Mouse (Mus musculus) thymus, postnatal 4 days (tissue): ENCODE measurements around the gene Kcnj6.

Source experiments
- DNase-seq: peaks from one replicate; pipeline ENCODE4 v3.0.0; 2021

The Kcnj6 gene

DNA sequence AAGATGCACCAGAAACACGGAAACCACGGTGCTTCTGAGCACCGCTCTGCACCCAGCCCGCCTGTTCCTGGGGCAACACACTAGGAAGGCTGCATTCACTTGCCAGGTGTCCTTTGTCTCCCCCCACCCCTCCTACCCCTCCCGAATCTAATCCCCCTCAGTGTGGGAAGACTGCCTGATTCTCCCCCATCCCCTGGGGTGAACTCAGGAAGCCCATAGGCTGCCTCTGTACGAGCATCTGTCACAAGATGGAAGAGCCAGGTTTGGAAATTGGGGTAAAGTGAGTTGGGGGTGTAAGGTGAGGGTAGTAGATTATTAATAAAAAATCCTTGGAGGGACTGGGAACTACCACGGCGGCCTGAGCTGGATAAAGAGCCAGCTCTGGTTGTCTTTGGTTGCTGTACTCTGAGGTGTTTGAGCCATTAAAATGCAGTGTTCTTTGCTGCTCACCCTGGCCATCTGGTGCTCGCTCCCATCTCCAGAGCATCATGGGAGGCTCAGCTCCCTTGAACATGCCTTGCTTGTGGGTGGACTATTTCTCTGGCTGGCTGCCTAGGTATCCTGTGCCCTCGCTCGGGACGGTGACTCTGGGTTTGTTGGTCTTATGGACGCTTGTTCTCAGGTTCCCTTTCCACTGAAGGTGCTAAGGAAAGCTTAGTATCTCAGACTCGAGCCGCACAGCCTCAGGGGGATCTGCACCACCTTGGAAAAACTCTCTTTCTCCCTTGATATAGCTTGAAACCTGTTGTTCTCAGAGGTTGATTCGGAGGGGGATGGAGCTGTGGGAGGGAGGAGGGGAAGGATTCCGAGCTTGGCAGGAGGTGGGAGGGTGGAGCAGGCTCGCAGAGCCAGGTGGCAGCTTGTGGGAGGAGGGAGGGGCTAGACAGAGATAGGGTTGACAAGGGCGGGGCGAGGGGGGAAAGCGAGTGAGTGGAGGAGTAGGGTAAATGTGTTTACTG is 65.9 kb downstream of the Kcnj6 start:
- DNase-seq, result peak; percentile 15

DNA sequence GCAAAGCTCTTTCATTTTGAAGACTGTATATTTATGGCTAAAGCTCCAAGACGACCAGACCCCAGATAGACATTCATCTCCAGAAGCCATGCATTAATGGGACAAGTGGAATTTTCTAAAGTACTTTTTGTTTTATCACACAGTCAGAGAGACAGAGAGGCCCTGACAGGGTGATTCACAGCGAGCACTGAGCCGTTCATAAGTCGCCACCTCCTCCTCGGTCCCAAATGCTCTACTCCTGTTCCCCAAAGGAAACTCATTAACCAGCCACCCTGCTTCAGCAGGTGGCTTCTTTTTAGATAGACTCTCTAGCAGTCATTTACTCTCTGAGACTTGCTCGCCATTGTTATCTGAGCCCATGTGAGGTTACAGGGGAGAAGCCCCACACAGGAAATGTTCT is 72.1 kb downstream of the Kcnj6 start:
- no peak for DNase-seq

DNA sequence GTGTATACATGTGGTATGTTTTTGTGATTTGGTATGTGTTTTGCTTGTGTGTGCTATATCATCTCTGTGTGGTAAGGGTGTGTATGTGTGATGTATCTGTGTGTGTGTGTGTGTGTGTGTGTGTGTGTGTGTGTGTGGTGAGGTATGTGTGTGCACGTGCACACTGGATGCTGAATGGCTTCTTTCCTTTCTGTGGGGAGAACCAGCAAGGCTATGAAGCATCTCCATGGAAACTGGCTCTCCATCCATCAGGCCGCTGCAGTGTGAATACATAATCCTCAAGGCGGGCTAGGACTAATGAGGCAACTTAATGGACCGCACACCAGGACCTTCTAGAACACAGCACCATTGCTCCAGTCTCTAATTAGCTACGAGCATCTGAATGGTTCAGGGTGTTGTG is 78.3 kb downstream of the Kcnj6 start:
- DNase-seq, result no peak

DNA sequence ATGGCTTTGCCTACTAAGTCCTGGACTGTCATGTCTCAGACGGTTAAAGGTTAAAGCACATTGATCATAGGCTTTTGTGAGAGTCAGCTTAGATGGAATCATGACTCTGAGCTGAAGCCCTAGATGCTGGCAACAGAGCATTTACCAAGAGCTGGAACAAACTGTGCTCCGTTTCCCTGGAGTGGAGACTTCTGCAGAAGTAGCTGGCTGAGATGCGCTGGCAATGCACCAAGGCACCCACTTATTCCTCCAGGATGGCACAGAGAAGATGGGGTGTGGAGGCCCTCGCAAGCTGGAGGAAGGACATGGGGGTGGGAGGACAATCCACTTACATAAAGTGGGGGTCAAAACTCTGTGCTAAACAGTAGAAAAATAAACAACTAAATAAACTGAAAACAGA is 91.5 kb downstream of the Kcnj6 start:
- DNase-seq, result no peak

DNA sequence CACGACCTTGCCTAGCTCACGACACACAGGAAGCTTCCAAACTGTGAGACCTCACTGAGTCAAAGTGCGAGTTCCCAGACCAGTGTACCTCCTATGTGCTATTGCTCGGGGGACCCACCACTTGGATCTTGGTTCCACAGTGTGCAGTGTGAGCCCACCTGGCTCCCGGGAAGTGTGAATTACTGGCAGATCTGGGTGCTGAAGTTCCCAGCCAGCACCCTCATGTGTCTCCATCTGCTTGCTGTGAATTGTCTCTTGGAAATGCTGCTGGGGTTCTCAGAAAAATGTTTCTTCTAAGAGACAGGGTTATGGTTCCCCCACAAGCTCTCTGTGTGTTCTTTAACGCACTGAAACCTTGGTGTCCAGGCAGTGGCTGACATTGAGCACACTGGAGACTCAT is 98.7 kb downstream of the Kcnj6 start:
- no peak for DNase-seq

DNA sequence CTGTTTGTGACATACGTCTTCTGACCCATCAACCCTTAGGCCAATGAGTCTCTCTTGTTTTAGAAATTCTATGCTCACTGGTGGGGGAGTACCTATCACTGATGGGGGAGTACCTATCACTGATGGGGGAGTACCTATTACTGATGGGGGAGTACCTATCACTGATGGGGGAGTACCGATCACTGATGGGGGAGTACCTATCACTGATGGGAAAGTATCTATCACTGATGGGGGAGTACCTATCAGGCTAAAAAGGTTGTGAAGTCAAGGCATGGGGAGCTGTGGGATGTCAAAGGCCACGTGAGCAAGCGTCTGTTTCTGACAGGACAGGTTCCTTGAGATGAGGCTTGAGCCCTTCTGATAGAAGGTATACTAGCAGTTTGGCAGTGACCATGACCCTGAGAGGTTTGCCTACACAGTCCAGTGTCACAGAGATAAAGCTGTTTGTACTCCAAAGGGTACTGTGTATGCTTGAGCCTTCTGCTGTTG is 105.3 kb downstream of the Kcnj6 start:
- no peak for DNase-seq

DNA sequence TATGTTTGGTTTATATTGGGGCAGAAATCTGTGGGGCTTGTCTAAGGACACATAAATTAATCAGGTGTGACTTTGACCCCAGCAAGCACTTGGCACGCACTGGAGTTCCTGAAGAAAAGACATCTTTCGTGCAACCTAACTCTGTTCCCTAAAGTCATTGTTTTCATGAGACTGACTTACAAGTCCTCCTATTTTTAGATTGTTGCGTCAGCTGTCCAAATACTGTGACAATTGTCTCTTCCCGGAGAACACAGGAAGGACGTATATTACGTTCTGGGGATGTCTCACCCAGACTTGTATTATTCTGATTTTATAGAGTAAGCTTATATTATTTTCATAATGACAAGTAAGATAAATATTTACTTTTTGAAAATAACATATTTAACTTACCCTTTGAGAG is 106.9 kb downstream of the Kcnj6 start:
- DNase-seq, result no peak

DNA sequence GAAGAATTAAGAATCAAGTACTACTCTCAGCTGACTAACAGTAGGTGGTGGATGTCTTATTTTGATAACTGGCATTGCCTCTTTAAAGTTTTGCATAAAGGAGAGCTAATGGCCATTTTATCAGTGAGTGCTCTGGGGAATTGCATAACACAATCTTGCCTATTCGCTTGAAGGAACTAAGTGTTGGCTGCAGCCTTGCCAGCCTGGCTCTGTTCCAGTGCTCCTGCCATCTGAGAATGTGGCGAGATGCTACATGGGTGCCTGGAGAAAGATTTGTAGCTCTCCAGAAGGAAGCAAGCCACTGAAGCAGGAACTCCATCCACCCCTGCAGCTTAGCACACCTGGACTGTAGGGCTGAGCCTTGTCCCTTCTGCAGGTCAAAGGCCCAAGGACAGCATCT is 107.4 kb downstream of the Kcnj6 start:
- no peak for DNase-seq

DNA sequence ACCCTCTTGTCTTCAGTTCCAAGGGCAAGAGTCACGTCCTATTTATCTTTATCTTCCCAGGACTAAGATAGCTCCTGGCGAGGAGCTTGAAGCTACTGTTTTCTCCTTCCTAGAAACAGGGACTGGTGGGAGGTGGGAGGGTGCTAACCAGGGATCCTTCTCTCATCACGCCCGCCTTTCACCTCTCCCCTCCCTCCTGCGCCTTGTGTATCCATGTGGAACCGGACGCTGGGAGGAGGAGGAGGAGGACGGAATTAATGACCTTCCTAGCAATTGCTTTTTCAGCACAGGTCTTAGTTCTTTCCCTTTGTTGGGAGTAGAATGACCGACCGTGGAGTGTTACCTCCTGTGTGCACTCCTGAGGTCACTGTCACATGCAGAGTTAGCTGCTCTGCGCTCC is 108.9 kb downstream of the Kcnj6 start:
- DNase-seq, result no peak

DNA sequence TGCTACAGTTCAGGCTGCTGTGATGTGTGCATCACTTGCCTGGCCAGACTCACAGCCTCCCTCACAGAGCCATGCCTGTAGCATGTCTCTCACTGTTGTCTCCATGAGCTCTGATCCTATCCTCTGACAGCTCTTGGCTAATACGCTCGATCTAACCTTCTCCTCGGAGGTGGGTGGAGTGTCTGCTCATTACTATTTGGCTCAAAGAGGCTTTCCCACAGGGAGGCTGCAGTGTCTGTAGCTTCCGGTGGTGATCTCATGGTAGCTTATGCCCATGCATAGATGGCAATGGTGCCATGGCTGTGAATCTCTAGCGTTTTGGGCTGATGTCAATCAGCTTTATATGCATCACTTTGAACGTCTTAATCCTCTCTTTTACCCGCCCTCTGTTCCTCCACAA is 111.1 kb downstream of the Kcnj6 start:
- no peak for DNase-seq

DNA sequence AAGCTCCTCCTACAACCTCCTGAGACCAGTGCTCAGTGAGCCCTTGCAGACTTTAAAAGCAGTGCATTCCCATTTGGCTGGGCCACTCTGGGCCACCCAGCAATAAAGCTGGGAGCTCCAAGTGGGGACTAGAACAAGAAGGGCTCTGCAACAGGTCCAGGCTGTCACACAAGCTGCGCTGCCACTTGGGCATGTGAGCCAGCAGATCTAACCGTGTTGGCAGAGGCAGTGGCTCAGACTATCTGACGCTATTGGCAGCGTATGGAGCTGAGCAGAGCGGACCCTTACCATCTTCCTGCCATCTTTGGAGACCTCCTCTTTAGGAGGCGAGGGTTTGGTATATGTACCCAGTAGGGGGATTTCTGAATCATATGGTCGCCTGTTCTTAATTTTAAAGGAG is 112.4 kb downstream of the Kcnj6 start:
- no peak for DNase-seq

DNA sequence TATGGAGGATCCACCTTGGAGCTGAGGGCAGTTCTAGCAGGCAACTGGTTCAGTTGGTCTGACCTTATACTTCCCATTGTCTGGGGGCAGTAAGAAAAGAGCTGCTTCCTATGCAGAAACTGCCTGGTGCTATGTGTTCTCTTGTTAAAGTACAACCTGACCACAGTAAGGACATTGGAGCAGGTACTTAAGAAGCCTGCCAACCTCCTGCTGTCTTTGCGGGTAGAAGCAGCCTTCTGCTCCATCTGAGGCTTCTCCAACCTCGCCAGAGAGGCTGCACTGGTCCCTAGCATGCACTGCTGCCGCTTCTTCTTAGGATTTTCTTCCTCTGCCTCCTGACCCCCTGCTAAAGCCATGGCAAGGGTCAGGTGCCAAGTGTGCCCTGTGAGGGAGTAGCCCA is 113.6 kb downstream of the Kcnj6 start:
- no peak for DNase-seq

DNA sequence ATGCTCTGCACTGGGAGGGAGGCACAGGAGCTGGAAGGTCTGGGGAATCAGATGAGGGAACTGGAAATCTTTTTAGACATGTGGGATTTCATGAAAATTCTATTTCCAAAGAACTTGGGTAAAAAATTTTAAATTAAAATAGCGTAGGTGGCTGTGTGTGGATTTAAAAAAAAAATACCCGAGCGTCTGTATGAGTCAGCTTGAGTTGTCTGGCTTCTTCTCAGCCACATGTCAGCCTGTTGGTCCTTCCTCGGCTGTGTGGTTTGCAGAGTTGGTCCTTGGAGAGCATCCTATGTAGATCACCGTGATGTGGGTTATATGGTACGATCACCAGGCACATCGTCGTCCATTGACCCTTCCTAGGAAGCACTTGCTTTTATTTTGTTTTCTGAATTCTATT is 114.3 kb downstream of the Kcnj6 start:
- no peak for DNase-seq

DNA sequence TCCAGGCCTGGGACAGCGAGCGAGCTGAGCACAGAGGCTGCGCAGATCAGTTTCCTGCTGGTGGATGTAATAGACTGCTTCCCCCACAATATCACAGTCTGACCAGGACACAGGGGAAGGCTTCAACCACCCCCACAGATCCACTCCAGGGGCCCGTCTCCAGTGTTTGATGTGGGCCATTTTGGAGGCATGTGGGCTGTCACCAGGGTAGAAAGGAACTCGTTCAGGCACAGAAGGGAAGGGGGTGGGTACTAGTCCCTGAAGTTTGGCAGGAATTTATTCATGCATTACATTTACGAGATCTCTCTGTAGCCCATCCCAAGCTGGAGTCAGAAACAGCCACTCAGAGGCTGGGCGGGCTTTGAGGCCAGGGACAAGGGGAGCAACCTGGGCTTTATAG is 115.4 kb downstream of the Kcnj6 start:
- no peak for DNase-seq

DNA sequence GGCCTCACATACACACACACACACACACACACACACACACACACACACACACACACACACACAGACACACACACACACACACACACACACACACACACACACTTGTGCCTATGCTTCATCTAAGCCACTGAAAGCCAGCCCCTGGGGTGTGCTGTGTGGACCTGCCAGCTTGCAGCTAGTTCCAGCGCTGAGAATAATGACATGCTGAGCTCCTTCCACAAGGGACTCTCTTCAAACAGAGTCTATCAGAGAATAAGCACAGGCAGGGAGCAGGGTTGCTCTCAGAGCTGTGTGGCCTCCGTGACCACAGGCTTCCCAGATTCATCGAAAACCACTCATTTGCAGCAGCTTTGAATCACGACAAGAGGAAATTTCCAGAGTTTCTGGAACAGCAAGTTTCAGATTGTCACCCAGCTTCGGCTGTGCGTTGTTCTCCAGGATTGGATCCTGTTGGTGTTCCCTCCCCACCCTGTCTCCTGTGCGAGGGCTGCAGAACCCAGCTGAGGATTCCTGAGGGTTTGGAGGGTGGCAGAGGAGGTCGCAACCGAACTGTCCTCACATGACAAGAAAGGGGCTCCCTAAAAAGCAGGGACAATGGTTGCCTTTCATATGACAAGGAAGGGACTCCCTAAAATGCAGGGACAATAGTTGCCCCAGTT is 124.8 kb downstream of the Kcnj6 start:
- DNase-seq, result no peak

DNA sequence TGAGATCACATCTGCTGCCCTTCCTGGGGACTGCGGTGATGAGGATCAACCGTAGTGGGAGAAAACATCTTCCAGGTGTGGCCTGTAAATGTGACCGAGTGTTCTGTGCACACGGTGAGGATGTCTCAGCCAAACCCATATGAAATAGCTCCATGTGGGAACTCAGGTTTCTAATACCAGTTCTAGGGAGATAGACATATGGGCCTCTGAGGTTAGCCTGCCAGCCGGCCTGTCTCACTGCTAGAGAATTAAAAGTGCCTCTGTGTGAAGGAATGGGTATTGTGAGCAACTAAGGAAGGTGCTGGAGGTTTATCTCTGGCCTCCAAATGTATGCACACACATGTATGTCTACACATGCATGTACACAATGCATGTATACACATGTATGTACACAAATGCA is 129.1 kb downstream of the Kcnj6 start:
- DNase-seq, result no peak

DNA sequence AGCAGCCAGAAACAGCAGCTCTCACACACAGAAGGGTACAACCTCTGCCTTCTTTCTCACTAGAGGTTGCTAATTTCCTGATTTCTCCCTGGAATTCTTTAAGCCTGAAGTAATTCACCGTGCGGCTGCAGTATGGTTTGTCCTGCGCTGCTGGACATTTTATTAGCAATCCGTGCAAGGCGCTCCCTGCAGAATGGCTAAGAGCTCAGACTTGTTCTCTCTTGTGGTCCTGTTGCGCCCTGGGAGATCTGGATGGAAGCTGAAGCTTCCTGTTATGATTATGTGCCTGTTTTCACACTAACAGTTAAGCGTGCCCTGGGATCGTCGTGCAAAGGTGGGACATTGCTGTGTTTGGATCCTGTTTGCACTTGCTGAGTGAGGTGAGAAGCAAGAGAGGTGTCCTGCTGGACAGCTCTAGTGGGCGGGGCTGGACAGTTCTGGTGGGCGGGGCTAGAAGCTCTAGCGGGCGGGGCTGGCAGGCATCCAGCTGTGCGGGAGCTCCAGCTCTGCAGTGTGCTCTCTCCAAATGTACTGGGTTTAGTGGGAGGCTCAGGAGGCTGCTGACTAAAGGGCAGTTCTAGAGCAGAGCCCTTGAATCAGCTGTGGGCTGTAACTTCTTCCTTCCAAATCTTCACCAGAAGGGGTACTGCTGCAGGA is 131.1 kb downstream of the Kcnj6 start:
- DNase-seq, result peak; percentile 13

DNA sequence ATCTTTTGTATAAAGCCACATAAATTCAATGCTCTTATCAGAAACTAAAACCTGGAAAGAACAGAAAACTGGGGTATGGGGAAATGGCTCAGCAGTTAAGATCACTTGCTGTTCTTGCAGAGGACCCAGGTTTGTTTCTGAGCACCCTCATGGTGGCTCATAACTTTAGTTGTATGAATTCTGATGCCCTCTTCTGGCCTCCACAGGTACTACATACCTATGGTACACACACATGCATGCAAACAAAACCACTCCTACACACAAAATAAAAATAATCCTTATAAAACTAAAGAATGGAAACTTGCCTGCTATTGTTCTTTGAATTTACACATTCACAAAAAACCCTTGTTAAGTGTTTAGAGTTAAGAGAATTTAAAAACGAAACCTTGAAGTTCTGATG is 131.7 kb downstream of the Kcnj6 start:
- DNase-seq, result no peak

DNA sequence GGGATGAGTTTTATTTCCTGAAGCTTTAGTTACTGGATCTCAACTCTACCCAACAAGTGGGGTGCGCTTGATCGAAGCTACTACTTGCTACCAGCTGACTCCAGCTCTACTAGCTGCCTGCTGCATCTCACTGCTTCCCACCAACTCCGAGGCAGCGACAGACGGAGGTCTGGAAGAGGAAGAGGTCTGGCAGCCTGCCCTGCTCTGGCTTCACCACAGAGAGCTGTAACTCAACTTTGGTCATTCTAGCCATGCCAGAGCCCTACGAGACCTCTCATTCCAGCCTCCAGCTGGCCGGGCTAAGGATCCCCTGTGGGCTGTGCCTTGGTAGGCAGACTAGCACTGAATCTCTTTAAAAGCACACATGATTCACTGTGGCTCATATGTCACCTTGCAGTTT is 132.4 kb downstream of the Kcnj6 start:
- no peak for DNase-seq

DNA sequence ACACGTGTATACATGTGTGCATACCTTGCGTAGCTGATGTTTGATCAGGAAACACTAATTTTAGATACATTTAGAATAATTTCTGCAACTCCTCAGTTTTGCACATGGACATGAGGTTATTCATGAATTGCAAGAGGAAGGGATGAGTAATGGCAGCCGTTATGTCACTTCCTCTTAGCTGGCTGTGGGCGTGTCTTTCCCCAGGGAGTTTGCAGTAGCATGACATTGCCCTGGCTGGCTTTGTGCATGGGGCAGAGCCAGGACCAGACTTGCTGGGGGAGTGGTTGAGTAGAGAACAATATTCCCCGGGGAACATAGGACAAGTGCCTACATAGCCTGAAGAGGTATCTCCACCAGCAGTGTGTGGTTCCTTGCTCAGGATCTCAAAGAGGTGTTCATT is 134.0 kb downstream of the Kcnj6 start:
- DNase-seq, result no peak

DNA sequence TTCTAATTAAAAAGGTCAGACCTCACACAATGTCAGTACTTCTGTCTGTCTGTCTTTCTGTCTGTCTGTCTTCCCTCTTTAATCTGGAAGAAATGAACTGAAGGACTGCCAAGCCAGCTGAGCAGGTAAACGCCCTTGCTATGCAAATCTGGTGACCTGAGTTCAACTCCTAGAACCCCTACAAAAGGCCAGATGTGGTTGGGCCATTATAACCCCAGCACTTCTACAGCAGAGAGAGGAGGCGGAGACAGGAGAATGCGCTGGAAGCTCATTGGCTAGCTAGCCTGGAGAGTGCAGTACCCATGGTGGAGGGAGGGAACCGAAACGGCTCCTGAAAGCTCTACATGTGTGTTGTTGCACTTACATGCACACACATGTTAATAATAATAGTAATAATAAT is 141.5 kb downstream of the Kcnj6 start:
- DNase-seq, result no peak

DNA sequence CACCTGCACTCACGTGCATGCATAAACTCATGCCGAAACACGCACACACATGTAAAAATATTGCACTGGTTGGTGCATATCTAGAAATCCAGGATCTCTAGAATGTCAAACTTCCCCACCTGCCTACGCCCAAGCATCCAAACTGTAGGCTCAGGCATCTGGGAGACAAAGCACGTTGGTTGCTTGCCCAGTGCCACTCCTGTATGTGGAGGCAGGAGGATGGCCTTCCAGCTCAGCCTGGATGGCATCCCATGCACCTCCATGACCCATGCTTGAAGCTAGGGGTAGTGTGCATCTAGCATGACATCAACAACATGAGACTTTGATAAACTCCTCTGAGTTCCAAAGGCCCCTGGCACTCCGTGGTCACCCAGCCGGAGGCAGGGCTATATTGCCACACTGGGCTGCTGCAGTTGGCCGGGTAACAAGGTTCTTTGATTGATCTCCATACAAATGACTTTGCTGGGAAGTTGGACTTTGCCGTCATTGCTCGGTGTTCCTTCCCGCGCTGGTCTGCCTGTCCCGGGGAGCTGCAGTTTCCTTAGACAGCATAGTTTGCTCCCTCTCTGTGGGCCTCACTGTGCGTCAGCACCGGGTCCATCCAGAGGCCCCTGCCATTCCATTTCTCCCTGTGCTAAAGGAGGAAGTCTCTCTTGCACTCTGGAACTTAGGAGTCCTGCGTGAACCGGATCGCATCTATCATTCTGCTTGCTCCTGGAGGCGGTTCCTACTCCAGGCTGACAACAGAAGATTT is 144.9 kb downstream of the Kcnj6 start:
- no peak for DNase-seq

DNA sequence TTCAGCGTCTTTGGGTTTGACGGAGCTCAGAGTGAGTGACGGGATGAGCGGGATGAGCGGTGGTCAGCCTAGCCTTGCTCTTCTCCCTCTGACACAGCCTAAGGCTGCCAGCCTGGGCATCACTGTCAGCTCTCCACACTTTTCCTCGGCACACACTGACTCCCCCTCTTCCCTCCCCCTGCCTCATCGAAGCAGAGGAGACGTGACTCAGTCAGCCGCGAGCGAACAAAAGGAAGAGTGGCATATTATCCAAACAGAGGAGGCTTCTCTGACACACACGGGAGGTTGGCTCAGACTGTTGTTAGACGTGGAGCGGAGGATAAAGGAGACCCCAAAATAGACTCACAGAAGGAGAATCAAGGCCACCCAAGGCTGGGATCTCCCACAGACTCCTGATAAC is 147.1 kb downstream of the Kcnj6 start:
- DNase-seq, result no peak
